Mouse (Mus musculus) liver, embryonic 14.5 days (tissue): ENCODE data around the gene Fosb.

ENCODE experiments used
- CTCF ChIP-seq: IDR thresholded peaks from 2 replicates; pipeline ENCODE4 v1.5.1; 2016; ENCODE audit warnings: antibody characterized with exemption, low read depth, control low read depth
- EP300 ChIP-seq: IDR thresholded peaks from 2 replicates; pipeline ENCODE4 v1.6.1; 2016; ENCODE audit warnings: antibody characterized with exemption, low read depth

DNA sequence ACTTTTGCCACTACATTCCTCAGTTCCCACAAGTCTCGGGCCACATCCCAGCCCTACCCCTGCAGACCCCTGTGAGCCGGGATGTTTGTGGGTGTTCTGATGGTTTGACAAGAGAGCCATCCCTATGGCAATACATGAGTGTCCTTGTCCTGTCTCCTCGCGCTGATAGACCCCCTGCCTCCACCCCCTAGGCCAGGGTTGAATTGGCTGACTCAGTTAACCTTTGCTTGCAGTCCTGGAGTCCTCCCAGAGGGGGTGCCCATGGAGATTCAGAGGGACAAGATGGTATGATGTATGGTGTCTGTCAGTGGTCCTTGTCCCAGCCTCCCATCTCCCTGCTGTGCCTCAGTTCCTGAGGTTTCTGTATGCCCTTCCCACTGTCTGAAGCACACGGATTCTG, 4.2 kb upstream of the Fosb start:
- TF ChIP-seq CTCF (no peak), EP300 (no peak)
